Mouse (Mus musculus): ENCODE data around the gene Plxna3. TPM values are rescaled to one million over a fixed set of nuclear protein-coding genes. Genes with fewer than 3 reads are reported as not detected.
A peak's percentile ranks its signal among the peaks of the same experiment; 100 is the strongest.

Plxna3 gene
- total and polyA plus RNA-seq, 3 experiments = 3.0 to 24.0 (median 18.8) TPM

- no peak overlapping the region for H3K4me3 ChIP-seq (ENCODE audit: low read depth, low read length)
- no peak for ATAC-seq (ENCODE audit: extremely low read depth, insufficient number of reproducible peaks, low FRiP score, poor library complexity, severe bottlenecking)
- TF ChIP-seq TAL1 (conservative IDR thresholded peaks at IDR 0.05; ENCODE audit: low read depth, low read length) = no peak
- TF ChIP-seq GATA1 (IDR thresholded peaks at IDR 0.05; ENCODE audit: borderline replicate concordance, low read length) = no peak
- TF ChIP-seq CTCF (IDR thresholded peaks at IDR 0.05; ENCODE audit: low read depth, low read length) = no peak
- no peak for TF ChIP-seq POLR2AphosphoS5 (IDR thresholded peaks at IDR 0.05; ENCODE audit: insufficient replicate concordance, low read depth, low read length)
- TF ChIP-seq GATA2 (IDR thresholded peaks at IDR 0.05; ENCODE audit: borderline replicate concordance, low read depth, low read length) = no peak
- DNase-seq (ENCODE audit: low spot score) = no peak
- H3K4me1 ChIP-seq (ENCODE audit: insufficient read depth, low read depth, low read length) = no peaks in the 10 kb centered on the region
- H3K27me3 ChIP-seq (ENCODE audit: insufficient read depth, low read length) = peaks cover 4% of the 10 kb centered on the region; the same call in 1 of the 2 replicates
- no peaks in the 10 kb centered on the region for H3K36me3 ChIP-seq (replicated peaks)
- H3K9me3 ChIP-seq (replicated peaks) = no peaks in the 10 kb centered on the region
Observed at GRCm38 (mm10) chrX:74359171-74359570, 30.3 kb downstream of the Plxna3 start.

- no peak for ATAC-seq (ENCODE audit: extremely low read depth, insufficient number of reproducible peaks, low FRiP score, poor library complexity, severe bottlenecking)
- TF ChIP-seq TAL1 (conservative IDR thresholded peaks at IDR 0.05; ENCODE audit: low read depth, low read length) (no peak), GATA1 (IDR thresholded peaks at IDR 0.05; ENCODE audit: borderline replicate concordance, low read length) (no peak), GATA2 (IDR thresholded peaks at IDR 0.05; ENCODE audit: borderline replicate concordance, low read depth, low read length) (no peak), POLR2AphosphoS5 (IDR thresholded peaks at IDR 0.05; ENCODE audit: insufficient replicate concordance, low read depth, low read length) (no peak), CTCF (IDR thresholded peaks at IDR 0.05; ENCODE audit: low read depth, low read length) (no peak)
Observed at GRCm38 (mm10) chrX:74367512-74367911, 38.6 kb downstream of the Plxna3 start.

GRCm38 (mm10) chrX:74368209-74368909 is 39.5 kb downstream of the Plxna3 start:
- peaks cover 33% of the 10 kb centered on the region for H3K4me1 ChIP-seq (ENCODE audit: insufficient read depth, low read depth, low read length)
- peak overlapping the region; percentile 79 for H3K4me3 ChIP-seq (ENCODE audit: low read depth, low read length)
- no peak for TF ChIP-seq CTCF (IDR thresholded peaks at IDR 0.05; ENCODE audit: low read depth, low read length)
- no peak for TF ChIP-seq GATA2 (IDR thresholded peaks at IDR 0.05; ENCODE audit: borderline replicate concordance, low read depth, low read length)
- TF ChIP-seq GATA1 (IDR thresholded peaks at IDR 0.05; ENCODE audit: borderline replicate concordance, low read length) = no peak
- no peak for TF ChIP-seq POLR2AphosphoS5 (IDR thresholded peaks at IDR 0.05; ENCODE audit: insufficient replicate concordance, low read depth, low read length)
- TF ChIP-seq TAL1 (conservative IDR thresholded peaks at IDR 0.05; ENCODE audit: low read depth, low read length) = no peak
- H3K27me3 ChIP-seq (ENCODE audit: insufficient read depth, low read length) = no peaks in the 10 kb centered on the region
- no peaks in the 10 kb centered on the region for H3K9me3 ChIP-seq (replicated peaks)
- DNase-seq (ENCODE audit: low spot score) (peak; percentile 36), ATAC-seq (ENCODE audit: extremely low read depth, insufficient number of reproducible peaks, low FRiP score, poor library complexity, severe bottlenecking) (0 out of 2 replicates have a peak, but pooled peaks have one; percentile 22)
- peaks cover 42% of the 10 kb centered on the region for H3K36me3 ChIP-seq (replicated peaks)

More at GRCm38 (mm10) chrX:74367512-74367911, 38.6 kb downstream of the Plxna3 start:
- peaks cover 42% of the 10 kb centered on the region for H3K36me3 ChIP-seq (replicated peaks)
- peaks cover 30% of the 10 kb centered on the region for H3K4me1 ChIP-seq (ENCODE audit: insufficient read depth, low read depth, low read length)
- H3K27me3 ChIP-seq (ENCODE audit: insufficient read depth, low read length) = no peaks in the 10 kb centered on the region
- no peaks in the 10 kb centered on the region for H3K9me3 ChIP-seq (replicated peaks)
- peak overlapping the region; percentile 79 for H3K4me3 ChIP-seq (ENCODE audit: low read depth, low read length)
- DNase-seq (ENCODE audit: low spot score) = no peak

GRCm38 (mm10) chrX:74372888-74373549 is 44.2 kb downstream of the Plxna3 start, which contains the start of the genes Ubl4a and Slc10a3:
Ubl4a (minus strand) TSS chrX:74373218.
Slc10a3 (minus strand) TSS chrX:74373349.
- Histone ChIP-seq H3K27me3 (ENCODE audit: insufficient read depth, low read length) (no peaks in the 10 kb centered on the region), H3K4me1 (ENCODE audit: insufficient read depth, low read depth, low read length) (peaks cover 22% of the 10 kb centered on the region), H3K9me3 (replicated peaks) (no peaks in the 10 kb centered on the region), H3K4me3 (ENCODE audit: low read depth, low read length) (peak within 1 kb of the TSS; percentile 75), H3K36me3 (replicated peaks) (peaks cover 16% of the 10 kb centered on the region)
- DNase-seq (ENCODE audit: low spot score) (peak; percentile 67), ATAC-seq (ENCODE audit: extremely low read depth, insufficient number of reproducible peaks, low FRiP score, poor library complexity, severe bottlenecking) (peak; percentile 90)
- TF ChIP-seq POLR2AphosphoS5 (IDR thresholded peaks at IDR 0.05; ENCODE audit: insufficient replicate concordance, low read depth, low read length) = no peak
- no peak for TF ChIP-seq GATA2 (IDR thresholded peaks at IDR 0.05; ENCODE audit: borderline replicate concordance, low read depth, low read length)
- TF ChIP-seq CTCF (IDR thresholded peaks at IDR 0.05; ENCODE audit: low read depth, low read length) = no peak
- TF ChIP-seq TAL1 (conservative IDR thresholded peaks at IDR 0.05; ENCODE audit: low read depth, low read length) = no peak
- TF ChIP-seq GATA1 (IDR thresholded peaks at IDR 0.05; ENCODE audit: borderline replicate concordance, low read length) = no peak

GRCm38 (mm10) chrX:74384451-74384850 is 55.6 kb downstream of the Plxna3 start:
- Histone ChIP-seq H3K36me3 (replicated peaks) (peaks cover 39% of the 10 kb centered on the region), H3K4me3 (ENCODE audit: low read depth, low read length) (no peak overlapping the region), H3K4me1 (ENCODE audit: insufficient read depth, low read depth, low read length) (peaks cover 9% of the 10 kb centered on the region; the same call in 1 of the 2 replicates), H3K27me3 (ENCODE audit: insufficient read depth, low read length) (no peaks in the 10 kb centered on the region), H3K9me3 (replicated peaks) (no peaks in the 10 kb centered on the region)
- DNase-seq (ENCODE audit: low spot score) (no peak), ATAC-seq (ENCODE audit: extremely low read depth, insufficient number of reproducible peaks, low FRiP score, poor library complexity, severe bottlenecking) (no peak)
- no peak for TF ChIP-seq GATA1 (IDR thresholded peaks at IDR 0.05; ENCODE audit: borderline replicate concordance, low read length)
- no peak for TF ChIP-seq CTCF (IDR thresholded peaks at IDR 0.05; ENCODE audit: low read depth, low read length)
- no peak for TF ChIP-seq TAL1 (conservative IDR thresholded peaks at IDR 0.05; ENCODE audit: low read depth, low read length)
- TF ChIP-seq GATA2 (IDR thresholded peaks at IDR 0.05; ENCODE audit: borderline replicate concordance, low read depth, low read length) = no peak
- TF ChIP-seq POLR2AphosphoS5 (IDR thresholded peaks at IDR 0.05; ENCODE audit: insufficient replicate concordance, low read depth, low read length) = no peak

GRCm38 (mm10) chrX:74388153-74388552 is 59.3 kb downstream of the Plxna3 start:
- Histone ChIP-seq H3K27me3 (ENCODE audit: insufficient read depth, low read length) (no peaks in the 10 kb centered on the region), H3K9me3 (replicated peaks) (no peaks in the 10 kb centered on the region), H3K36me3 (replicated peaks) (peaks cover 54% of the 10 kb centered on the region), H3K4me1 (ENCODE audit: insufficient read depth, low read depth, low read length) (peaks cover 15% of the 10 kb centered on the region; the same call in 1 of the 2 replicates), H3K4me3 (ENCODE audit: low read depth, low read length) (no peak overlapping the region)
- DNase-seq (ENCODE audit: low spot score) (no peak), ATAC-seq (ENCODE audit: extremely low read depth, insufficient number of reproducible peaks, low FRiP score, poor library complexity, severe bottlenecking) (no peak)
- TF ChIP-seq GATA2 (IDR thresholded peaks at IDR 0.05; ENCODE audit: borderline replicate concordance, low read depth, low read length) (no peak), TAL1 (conservative IDR thresholded peaks at IDR 0.05; ENCODE audit: low read depth, low read length) (0 out of 2 replicates have a peak, but pooled peaks have one; percentile 18)

Data from G1E (cell line).